Mouse (Mus musculus) thymus, postnatal 25 days (tissue): ENCODE measurements at regions not wholly inside any gene's neighbourhood (a gene's known extent, or its start where the extent isn't known, plus 50 kb on each side); places are given as distances from the start of the nearest gene placed in this dataset.

Source experiments
- DNase-seq: peaks from one replicate; pipeline ENCODE4 v3.0.0; 2022

DNA sequence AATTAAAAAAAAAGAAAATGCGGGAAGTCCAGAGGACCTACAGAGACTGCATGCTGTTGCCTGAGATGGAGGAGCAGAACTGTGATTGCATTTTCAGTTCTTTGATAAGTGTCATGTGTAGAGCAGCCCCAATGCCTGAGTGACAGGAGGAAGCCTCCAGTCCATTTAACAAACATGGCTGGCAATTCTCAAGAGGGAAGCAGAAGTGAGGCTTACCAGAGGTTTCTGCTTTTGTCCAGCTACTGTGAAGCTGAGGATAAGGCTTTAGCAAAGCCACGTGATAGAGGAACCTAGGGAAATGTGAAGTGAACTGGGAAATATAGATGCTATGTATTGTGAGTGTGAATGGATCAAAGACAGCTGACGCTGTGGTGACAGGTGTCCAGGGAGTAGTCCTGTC, 56.6 kb downstream of the Sucnr1 start:
- DNase-seq, result no peak

DNA sequence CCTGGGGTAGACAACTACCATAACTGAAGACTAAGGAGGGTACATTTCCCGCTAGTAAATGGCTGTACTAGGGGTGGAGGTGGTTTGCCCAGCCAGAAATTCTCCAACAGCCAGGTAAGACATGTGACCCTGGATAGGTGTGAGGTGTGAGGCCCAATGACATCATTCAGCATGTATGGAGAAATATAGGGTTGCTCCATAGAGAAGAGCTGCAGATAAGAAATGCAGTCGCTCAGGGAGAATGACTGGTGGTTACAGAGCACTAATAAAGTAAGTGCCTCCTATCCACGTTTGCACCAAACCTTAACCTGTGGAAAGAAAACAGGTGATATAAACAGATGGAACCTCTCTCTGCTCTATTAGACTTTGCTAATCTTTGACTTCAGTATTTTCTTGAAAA, 78.2 kb downstream of the Sucnr1 start:
- no peak for DNase-seq

DNA sequence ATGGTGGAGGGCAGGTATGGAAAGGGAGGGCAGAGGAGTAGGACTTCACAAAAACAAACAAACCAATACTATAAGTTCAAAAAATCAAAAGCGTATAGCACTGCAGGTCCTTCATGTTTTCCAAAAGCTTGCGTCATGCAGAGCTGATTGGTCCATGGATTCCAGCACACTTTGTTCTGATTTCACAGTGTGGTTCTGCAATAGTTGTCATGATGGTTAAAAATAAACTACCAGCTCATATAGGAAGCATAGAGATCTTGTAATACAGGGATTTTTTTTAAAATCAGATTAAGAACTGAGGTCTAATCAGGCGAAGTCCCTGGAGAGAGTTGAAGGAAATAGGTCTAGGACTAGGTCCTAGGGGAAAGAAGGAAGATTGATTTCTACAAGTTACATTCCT, 86.0 kb downstream of the Sucnr1 start:
- DNase-seq, result no peak

DNA sequence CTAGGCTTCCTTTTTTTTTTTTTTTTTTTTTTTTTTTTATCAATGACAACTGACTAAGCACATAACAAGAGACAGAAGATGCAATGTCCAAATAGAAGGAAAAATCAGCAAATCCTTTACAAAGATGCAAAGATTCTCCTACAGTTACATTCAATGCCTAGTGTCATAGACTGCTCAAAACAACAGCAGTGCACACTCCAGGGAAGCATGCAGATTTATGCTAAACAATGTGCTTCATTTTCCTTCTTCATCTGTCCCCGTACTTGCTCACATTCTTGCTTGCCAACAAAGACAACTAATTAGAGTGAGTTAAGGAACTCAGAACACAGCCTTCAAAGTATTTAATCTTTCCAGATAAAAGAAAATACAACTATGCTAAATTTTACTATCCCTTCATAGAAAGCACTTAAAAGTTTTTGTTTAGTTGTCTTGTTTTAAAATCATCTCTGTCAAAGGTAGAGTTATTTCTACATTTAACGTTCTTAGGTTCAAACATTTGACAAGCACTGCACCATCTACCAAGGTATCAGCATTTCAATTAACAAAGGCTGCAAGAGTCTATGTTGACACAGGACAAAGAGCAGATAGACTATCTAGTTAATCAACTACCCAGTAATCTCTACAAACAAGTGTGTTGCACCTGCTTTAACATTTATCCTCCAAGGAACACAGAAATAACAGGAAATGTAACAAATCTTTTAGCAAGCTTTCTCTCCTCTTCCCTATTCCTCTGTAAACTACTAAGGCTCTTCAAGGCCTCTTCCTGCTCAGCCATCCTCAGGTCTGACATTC, 86.7 kb downstream of the Sucnr1 start:
- DNase-seq, result no peak

DNA sequence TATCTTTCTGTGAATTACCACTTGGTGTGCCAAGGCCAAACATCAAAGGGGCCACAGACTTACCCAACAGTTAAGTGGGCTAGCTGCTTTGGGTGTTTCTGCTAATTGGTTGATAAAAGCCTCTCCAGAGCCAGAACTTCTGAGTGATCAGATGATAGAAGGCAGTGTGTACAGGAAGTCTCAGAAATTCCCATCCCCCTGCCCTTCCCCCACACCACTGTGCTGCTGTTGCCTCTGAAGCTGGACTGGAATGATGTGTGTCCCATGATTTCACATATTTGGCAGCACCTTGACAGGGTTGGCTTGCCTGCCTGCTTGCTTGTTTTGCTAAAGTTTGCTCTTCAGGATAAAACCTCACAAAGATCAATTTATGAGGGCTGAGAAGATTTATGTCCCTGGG, 87.9 kb downstream of the Sucnr1 start:
- no peak for DNase-seq

DNA sequence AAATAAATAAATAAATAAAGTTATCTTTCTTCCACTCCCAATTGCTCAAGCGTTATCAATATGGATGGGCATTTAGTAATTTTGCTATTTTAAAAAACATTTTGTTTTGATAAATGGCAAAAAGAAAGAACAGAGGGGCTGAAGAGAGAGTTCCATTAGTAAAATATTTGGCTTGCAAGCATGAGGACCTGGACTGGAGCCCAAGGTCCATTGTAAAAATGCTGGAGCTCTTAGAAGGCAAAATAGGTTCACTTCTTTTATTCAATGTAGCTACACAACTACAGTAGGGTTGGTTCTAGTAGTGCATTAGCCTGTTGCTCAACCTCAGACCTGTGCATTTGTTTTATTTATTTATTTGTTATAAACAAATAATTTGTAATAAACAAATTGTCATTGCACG, 102.8 kb downstream of the Sucnr1 start:
- no peak for DNase-seq

DNA sequence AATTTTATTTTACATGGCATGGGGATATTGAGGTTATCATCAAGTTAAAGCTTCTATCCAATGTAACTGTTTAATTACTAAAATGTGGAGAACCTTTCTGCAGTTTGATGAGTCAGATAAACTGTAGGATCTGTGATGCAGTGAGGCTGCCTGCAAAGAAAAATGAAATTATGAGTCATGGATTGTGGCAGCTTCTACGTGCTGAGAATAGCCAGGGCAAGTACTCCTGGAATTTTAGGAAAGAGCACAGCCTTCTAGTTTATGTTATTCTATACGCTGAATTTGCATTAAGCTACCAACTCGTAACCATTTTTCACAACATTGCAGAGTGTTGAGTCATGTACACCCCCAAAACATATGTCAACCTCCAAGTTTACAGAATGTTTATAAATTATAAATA, 114.4 kb downstream of the Sucnr1 start:
- no peak for DNase-seq

DNA sequence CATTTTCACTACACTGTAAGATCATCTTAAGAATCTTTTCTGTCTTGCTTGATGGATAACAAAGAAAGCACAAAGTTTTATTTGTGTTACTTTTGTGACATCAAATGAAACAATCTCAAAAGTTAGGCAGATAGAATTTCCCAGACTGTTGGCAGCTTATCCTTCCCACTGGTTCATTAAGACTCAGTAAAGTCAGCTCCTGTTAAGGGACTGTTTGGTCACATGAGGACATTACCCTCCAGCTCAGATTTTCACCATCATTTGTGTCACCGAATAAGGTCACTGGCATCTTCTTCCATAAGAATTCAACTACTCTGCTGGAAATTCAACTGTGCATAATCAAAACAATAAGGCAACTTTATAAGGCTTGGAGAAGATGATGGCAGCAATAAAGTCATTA, 126.3 kb downstream of the Sucnr1 start:
- DNase-seq, result no peak

DNA sequence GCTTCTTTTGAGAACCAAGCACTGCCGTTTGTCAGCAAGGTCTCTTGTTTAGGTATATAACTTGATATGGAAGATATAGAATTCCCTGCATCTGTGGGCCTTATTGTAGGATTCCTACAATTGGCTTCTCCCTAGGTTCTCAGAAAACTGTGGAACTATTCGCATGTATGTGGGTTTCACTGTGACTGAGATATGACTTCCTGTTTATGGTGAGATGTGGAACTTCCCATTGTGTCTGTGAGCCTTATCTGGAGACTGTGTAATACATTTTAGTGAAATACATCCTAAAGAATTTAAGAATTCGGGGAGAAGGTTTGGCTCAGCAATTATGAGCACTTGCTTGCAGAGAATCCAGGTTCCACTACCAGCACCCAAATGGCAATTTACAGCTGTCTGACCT, 137.3 kb downstream of the Sucnr1 start:
- no peak for DNase-seq

DNA sequence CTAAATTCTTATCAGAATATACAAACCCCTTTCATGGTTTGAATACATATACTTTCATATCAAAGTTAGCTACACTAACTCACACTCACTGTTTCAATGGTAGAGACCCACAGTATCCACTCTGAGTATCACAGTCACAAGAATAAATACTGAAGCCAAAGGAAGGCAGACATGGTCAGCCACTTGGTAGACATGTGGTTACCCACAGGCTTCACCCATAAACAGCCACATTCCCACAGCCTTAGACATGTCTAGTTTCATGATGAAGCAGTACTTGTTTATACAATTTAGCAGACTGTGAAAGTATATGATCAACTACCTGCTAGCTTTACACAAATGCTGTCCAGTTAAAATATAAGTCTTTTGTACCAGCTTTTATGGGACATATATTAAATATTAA, 159.0 kb downstream of the Sucnr1 start:
- DNase-seq, result no peak

DNA sequence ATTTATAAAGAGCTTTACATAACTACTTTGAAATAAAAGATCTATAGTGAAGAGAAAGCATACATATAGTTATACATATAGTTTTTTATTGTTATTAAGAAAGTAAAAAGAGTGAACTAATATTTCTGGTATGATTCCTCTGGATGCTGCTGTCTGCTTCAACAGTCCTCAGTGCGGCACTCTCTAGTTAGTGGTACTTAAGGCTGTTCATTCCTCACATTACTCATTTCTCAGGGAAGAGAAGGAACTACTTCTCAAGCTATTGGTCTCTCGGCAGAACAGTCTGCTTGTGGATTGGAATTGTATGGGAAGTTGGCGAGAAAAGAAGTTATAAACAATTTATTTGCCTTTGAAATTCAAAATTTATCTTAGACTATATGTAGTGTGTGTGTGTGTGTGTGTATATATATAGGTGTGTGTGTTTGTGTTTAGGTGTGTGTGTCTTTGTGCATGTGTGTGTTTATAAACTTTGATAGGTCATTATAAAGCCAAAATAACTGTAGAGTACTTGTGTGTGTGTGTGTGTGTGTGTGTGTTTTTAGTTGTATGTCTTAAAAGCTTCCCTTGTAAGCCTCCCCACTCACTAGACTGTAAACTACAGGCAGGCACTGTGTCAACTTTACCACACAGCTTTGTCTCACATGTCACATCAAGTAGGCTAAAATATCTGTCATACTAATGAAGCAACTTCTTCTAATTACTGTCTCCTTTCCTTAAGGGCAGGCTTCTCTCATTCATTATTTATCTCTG, 185.2 kb downstream of the Sucnr1 start:
- DNase-seq, result no peak

DNA sequence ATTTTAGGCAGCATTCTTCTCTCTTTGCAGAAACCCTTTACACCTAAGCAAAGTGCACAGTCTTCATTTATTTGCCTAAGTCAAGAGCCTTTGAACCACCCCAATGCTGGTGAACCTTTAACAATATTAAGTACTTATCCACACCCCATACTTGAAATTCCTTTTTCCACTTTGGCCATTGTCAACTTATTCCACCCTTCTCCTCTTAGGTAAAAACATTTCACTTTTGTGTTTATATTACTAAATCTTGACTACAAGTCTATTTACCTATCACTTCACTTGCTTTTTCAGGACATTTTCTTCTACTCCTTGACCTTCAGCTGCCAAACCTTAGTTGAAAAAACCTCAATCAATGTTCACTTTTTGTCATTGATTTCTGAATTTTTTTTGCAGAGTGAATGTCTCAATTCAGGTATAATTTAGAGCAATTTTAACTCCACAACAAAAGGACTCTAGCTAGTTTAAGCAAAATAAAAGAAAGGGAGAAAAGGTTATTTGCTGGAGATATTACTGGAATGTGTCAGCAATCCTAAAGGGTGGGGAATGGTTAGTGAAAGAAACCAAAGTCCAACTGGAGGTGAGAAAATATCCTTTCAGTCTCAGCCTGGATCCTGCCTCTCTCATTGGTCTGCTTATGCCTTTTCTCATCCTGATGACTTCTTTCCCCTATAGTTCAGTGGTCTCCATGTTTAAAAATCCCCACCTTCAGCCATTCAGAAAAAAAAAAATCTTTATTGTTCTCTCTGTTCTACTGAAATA, 185.9 kb downstream of the Sucnr1 start:
- DNase-seq, result no peak

DNA sequence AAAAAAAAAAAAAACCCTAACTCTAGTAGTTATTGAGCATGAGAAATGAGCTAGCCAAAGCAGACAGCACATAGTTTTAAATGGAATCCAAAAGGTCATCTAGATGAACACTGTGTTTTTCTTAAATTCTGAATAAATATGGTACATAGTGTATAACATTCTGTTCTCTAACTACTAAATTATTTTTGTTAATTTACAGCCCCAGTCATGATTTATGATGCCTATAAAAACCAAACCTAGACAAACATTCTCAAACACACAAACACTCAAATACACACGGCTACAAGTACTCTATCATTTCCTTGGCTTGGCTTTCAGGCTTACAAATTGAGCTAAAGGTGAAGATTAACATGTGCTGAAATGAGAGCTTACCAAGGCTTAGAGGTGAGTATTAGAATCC, 188.8 kb downstream of the Sucnr1 start:
- no peak for DNase-seq

DNA sequence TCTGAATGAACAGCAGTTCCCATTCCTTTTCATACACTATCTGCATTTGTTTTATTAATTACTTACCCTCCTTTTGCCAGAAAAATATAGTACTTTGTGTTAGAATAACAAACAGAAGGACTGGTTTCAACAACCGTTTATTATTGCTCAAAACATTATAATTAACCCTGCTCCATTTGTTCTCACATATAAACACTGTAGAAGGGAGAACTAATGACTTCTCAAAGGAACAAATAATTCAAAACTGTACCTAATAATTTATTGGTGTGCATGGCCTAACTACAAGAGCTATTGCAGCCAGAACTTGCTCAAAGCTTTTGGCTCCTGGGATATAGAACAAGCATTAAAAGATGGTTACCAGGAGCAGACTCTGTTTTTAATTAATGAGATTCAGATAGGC, 192.1 kb downstream of the Sucnr1 start:
- no peak for DNase-seq

DNA sequence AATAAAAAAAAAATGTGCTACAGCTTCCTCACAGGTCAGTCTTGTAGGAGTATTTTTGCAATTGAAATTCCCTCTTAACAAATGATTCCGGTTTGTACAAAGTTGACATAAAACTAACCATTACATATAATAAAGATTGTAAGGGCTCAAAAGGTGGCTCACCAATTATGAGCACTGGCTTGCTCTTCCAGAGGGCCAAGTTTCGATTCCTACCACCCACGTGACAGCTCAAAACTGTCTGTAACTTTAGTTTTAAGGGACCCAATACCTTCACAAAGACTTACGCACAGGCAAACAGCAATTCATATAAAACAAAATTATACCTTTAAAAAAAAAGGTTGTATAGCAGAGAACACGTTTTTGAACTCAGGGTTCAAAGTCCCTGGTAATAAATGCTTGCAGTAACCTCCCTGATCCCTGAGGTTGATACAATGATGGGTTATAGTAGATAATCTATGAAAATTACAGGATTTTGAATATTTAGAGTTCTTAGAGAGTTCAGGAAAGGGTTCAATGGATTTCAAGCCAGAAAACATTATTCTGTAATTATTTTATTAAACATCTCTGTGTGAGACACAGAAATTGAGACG, 193.7 kb downstream of the Sucnr1 start:
- no peak for DNase-seq

DNA sequence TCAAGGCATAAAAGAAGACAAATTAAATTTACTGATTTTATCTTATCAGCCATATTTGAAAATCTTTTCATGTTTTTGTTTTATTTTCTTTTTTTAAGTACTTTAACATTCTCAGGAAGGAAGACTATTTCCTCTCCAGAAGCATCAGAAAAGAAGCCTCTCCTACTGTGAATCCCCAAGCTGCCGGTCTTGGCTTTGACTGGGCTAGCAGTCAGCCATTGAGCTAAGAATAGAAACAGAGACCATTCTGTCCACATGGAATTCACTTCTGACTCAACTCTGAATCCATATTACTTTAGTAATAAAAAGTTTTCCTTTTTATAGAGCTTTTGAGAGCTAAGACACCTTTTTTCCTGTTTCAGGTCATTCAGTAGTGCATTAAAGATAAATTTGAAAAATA, 194.8 kb upstream of the Mbnl1 start:
- DNase-seq, result no peak

DNA sequence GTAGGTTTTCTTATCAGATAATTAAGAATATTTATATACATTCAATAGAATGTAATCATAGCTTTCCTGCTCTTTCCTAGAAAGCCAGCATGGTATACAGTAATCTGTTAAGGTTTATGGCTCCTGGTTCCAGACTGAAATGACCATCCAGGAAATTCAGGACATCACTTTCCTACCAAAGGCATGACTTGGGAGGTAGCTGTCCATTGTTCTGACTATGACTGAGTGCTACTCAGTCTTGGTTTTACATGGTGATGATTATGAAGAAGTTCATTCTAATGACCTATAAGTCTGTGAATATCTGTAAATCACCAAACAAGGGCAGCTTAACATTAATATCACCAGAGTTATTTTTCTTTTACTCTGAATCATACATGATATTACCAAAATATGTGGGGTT, 191.4 kb upstream of the Mbnl1 start:
- DNase-seq, result no peak

DNA sequence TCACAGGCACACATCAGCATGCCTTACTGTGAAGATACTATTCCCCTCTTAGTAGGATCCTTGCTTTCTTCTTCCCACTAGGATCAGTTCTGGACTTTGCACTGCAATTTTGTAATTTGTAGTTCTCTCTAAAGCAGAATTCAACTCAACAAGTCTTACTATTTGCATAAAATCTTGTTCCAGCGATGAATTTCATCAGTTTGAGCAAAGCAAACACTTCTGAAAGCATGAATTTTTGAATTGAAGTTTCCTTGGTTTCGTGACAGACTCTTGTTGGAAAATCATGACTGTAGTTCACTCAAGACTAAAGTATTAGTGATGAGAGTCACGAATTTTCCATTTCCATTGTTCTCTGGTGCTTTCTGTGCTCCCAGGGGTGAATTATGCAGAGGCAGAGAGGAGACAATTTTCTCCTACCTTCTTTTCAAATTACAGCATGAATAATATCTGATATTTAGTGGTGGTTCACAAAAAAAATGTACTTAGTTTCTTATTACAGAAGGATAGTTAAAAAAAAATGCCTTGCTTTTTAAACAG, 190.6 kb upstream of the Mbnl1 start:
- DNase-seq, result no peak

DNA sequence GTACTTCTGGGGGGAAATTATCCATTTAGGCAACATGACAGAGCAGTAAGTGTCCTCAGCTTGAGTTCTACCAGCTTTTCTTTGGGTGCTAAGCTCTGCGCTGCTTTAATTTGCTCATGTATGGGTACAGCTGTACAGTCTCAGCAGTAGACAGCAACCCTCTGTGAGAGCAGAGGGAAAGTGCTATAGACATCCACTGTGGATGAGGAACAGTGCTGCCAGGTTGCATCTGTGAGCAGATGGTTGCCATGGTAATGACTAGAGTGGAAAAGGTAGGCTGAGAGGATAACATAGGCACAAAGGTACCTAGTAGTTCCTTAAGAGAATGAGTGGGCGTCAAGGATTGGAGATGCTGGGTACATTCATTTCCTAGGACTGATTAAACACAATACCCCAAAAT, 180.5 kb upstream of the Mbnl1 start:
- DNase-seq, result no peak

DNA sequence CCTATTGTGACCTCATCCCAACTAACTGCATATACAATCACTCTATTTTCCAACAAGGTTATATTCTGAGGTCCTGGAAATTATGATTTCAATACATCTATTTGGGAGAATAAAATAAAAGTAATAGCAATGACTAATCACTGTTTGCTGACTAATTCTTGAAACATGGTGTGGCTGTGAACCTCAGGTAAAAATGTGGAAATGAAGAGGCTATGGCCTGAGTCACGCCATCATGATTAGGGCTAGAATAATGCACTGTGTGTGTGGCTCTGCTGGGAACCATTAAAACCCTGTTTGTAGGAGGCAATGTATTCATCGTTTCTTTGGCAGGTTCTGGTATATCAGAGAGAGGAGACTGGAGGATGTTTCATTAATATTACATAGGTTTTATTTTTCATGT, 179.7 kb upstream of the Mbnl1 start:
- DNase-seq, result no peak

DNA sequence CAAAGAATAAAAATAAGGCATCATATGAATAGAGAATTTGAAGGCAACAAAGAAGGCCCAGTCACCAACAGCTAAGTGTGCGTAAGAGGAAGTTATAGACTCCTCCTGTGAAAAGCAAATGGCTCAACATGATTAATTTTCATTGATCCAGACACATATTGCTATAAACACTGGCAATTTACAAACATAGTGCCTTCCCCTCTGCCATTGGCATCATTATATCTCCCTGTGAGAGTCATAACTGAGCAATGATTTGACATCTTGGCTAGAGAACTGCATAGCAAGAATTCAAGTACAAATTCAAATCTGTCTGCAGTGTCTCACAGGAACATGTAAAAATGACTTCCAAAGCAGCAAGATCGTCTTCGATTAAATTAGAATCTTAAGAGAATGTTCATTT, 167.2 kb upstream of the Mbnl1 start:
- no peak for DNase-seq

DNA sequence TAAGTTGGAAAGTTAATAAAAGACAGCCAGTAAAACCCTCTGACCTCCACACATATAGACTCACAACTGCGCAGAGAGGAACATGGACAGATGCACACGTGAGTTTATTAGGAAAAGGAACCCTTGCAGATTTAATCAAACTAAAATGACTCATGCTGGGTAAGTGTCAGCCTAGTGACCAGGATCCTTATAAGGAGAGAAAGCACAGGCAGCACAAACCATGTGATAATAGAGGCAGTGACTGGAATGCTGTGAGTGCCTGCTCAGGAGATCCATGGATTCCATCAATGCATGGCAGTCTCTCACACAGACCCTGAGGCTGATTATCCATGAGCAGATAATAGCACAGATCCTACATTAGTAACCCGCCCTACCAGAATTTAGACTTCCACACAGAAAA, 162.2 kb upstream of the Mbnl1 start:
- no peak for DNase-seq

DNA sequence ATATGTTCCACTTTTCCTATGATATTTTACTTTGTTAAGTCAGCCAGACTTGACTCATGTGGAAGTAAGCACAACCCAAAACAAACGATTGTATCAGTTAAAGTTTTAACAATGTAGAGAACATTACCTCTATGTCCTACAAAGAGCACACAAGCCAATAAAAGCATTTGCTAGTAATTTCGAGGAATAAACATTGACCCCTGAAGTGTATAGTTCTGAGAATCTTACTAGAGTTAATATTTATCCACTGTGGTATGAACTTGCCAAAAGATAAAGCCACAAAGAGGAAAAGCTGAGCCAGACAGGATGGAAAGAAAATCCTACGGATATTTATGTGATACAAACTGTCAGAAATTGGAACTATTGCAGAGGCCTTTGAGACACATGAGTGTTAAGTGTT, 161.5 kb upstream of the Mbnl1 start:
- no peak for DNase-seq
